Mouse (Mus musculus): ENCODE measurements at regions not wholly inside any gene's neighbourhood (a gene's known extent, or its start where the extent isn't known, plus 50 kb on each side); places are given as distances from the start of the nearest gene placed in this dataset.
"Not testable (repeated sequence)": the region's sequence is repeated elsewhere in the genome, so short reads cannot be mapped to it uniquely, and the experiment has no call there.

- TF ChIP-seq POLR2A (IDR thresholded peaks at IDR 0.05; ENCODE audit: borderline replicate concordance, extremely low read depth, insufficient read depth, insufficient read length, poor library complexity, severe bottlenecking): no peak
- DNase-seq (ENCODE audit: low read depth): no peak
Observed at GRCm38 (mm10) chr11:93709686-93710085, 175.9 kb downstream of the Utp18 start.

- no peak for TF ChIP-seq CTCF (IDR thresholded peaks at IDR 0.05; ENCODE audit: borderline replicate concordance, extremely low read depth, insufficient read depth, insufficient read length)
- TF ChIP-seq POLR2A (IDR thresholded peaks at IDR 0.05; ENCODE audit: borderline replicate concordance, extremely low read depth, insufficient read depth, insufficient read length, poor library complexity, severe bottlenecking): no peak
- no peak for DNase-seq (ENCODE audit: low read depth)
Observed at GRCm38 (mm10) chr11:93696982-93697541, 188.5 kb downstream of the Utp18 start.

GRCm38 (mm10) chr11:93696096-93696890 lies 189.3 kb downstream of the Utp18 start:
- DNase-seq (ENCODE audit: low read depth): no peak

GRCm38 (mm10) chr11:93683691-93684090 lies 201.9 kb downstream of the Utp18 start:
- peak; percentile 9 for DNase-seq (ENCODE audit: low read depth)
- TF ChIP-seq POLR2A (IDR thresholded peaks at IDR 0.05; ENCODE audit: borderline replicate concordance, extremely low read depth, insufficient read depth, insufficient read length, poor library complexity, severe bottlenecking): no peak
- TF ChIP-seq CTCF (IDR thresholded peaks at IDR 0.05; ENCODE audit: borderline replicate concordance, extremely low read depth, insufficient read depth, insufficient read length): no peak

More at GRCm38 (mm10) chr11:93696096-93696890, 189.3 kb downstream of the Utp18 start:
- TF ChIP-seq POLR2A (IDR thresholded peaks at IDR 0.05; ENCODE audit: borderline replicate concordance, extremely low read depth, insufficient read depth, insufficient read length, poor library complexity, severe bottlenecking): no peak
- no peak for TF ChIP-seq CTCF (IDR thresholded peaks at IDR 0.05; ENCODE audit: borderline replicate concordance, extremely low read depth, insufficient read depth, insufficient read length)

- TF ChIP-seq CTCF (IDR thresholded peaks at IDR 0.05; ENCODE audit: borderline replicate concordance, extremely low read depth, insufficient read depth, insufficient read length) (no peak), POLR2A (IDR thresholded peaks at IDR 0.05; ENCODE audit: borderline replicate concordance, extremely low read depth, insufficient read depth, insufficient read length, poor library complexity, severe bottlenecking) (no peak)
- DNase-seq (ENCODE audit: low read depth): peak; percentile 11
Observed at GRCm38 (mm10) chr11:93676299-93676698, 209.3 kb downstream of the Utp18 start.

GRCm38 (mm10) chr11:93672025-93672424 lies 213.5 kb downstream of the Utp18 start:
- TF ChIP-seq CTCF (IDR thresholded peaks at IDR 0.05; ENCODE audit: borderline replicate concordance, extremely low read depth, insufficient read depth, insufficient read length) (no peak), POLR2A (IDR thresholded peaks at IDR 0.05; ENCODE audit: borderline replicate concordance, extremely low read depth, insufficient read depth, insufficient read length, poor library complexity, severe bottlenecking) (no peak)
- DNase-seq (ENCODE audit: low read depth): no peak

GRCm38 (mm10) chr11:93661657-93662056 lies 223.9 kb downstream of the Utp18 start:
- TF ChIP-seq CTCF (IDR thresholded peaks at IDR 0.05; ENCODE audit: borderline replicate concordance, extremely low read depth, insufficient read depth, insufficient read length): no peak
- TF ChIP-seq POLR2A (IDR thresholded peaks at IDR 0.05; ENCODE audit: borderline replicate concordance, extremely low read depth, insufficient read depth, insufficient read length, poor library complexity, severe bottlenecking): no peak
- DNase-seq (ENCODE audit: low read depth): no peak

GRCm38 (mm10) chr11:93660379-93660778 lies 225.2 kb downstream of the Utp18 start:
- DNase-seq (ENCODE audit: low read depth): no peak
- no peak for TF ChIP-seq POLR2A (IDR thresholded peaks at IDR 0.05; ENCODE audit: borderline replicate concordance, extremely low read depth, insufficient read depth, insufficient read length, poor library complexity, severe bottlenecking)
- TF ChIP-seq CTCF (IDR thresholded peaks at IDR 0.05; ENCODE audit: borderline replicate concordance, extremely low read depth, insufficient read depth, insufficient read length): no peak

- DNase-seq (ENCODE audit: low read depth): peak; percentile 56
- TF ChIP-seq POLR2A (IDR thresholded peaks at IDR 0.05; ENCODE audit: borderline replicate concordance, extremely low read depth, insufficient read depth, insufficient read length, poor library complexity, severe bottlenecking) (no peak), CTCF (IDR thresholded peaks at IDR 0.05; ENCODE audit: borderline replicate concordance, extremely low read depth, insufficient read depth, insufficient read length) (no peak)
Observed at GRCm38 (mm10) chr11:93658719-93659118, 226.8 kb downstream of the Utp18 start.

GRCm38 (mm10) chr11:93655602-93656239 lies 229.8 kb downstream of the Utp18 start:
- no peak for DNase-seq (ENCODE audit: low read depth)
- TF ChIP-seq POLR2A (IDR thresholded peaks at IDR 0.05; ENCODE audit: borderline replicate concordance, extremely low read depth, insufficient read depth, insufficient read length, poor library complexity, severe bottlenecking) (no peak), CTCF (IDR thresholded peaks at IDR 0.05; ENCODE audit: borderline replicate concordance, extremely low read depth, insufficient read depth, insufficient read length) (no peak)

- DNase-seq (ENCODE audit: low read depth): no peak
- TF ChIP-seq CTCF (IDR thresholded peaks at IDR 0.05; ENCODE audit: borderline replicate concordance, extremely low read depth, insufficient read depth, insufficient read length) (no peak), POLR2A (IDR thresholded peaks at IDR 0.05; ENCODE audit: borderline replicate concordance, extremely low read depth, insufficient read depth, insufficient read length, poor library complexity, severe bottlenecking) (no peak)
Observed at GRCm38 (mm10) chr11:93653401-93653800, 232.2 kb downstream of the Utp18 start.

- not testable (repeated sequence) for DNase-seq (ENCODE audit: low read depth)
Observed at GRCm38 (mm10) chr11:93651966-93652365, 233.6 kb downstream of the Utp18 start.
